ENCODE assay signal across 8 mouse cellular contexts in genomic region chr5:35893805-35894260, GRCm38 (mm10). TPM values are rescaled to one million over a fixed set of nuclear protein-coding genes. Genes with fewer than 3 reads are reported as not detected.
DNase-seq lines count a peak whose midpoint lies in the region; ATAC-seq and TF ChIP-seq lines count a peak whose summit lies in the region.

No protein-coding gene starts in this region.

- peak; percentile 27 for TF ChIP-seq CTCF in C2C12 (IDR thresholded peaks at IDR 0.05; ENCODE audit: control insufficient read depth, insufficient read depth, insufficient read length)
- TF ChIP-seq CTCF in bone marrow macrophage, adult 2 months (IDR thresholded peaks at IDR 0.05; ENCODE audit: low read depth, low read length) = no peak
- TF ChIP-seq CTCF in kidney, postnatal 0 days (IDR thresholded peaks at IDR 0.05; ENCODE audit: low read depth) = peak; percentile 48
- peak; percentile 54 for TF ChIP-seq CTCF in stomach, postnatal 0 days (IDR thresholded peaks at IDR 0.05; ENCODE audit: low read depth)

- 1% methylated on average over 21 of the region's 21 CpGs for WGBS in forebrain, embryonic 10.5 days
- 0% methylated on average over 21 of the region's 21 CpGs for WGBS in heart, embryonic 14.5 days
- under 1% methylated on average over 21 of the region's 21 CpGs for WGBS in kidney, postnatal 0 days
- 3% methylated on average over 21 of the region's 21 CpGs for WGBS in liver, embryonic 15.5 days (ENCODE audit: insufficient replicate concordance)
- 2% methylated on average over 21 of the region's 21 CpGs for WGBS in stomach, postnatal 0 days

- no peak for TF ChIP-seq POLR2A in bone marrow macrophage, adult 2 months (IDR thresholded peaks at IDR 0.05; ENCODE audit: borderline replicate concordance, low read depth, low read length)

- peak overlapping the region; percentile 97 for H3K9ac ChIP-seq in heart, embryonic 14.5 days (ENCODE audit: low read length)
- H3K9ac ChIP-seq in kidney, postnatal 0 days (ENCODE audit: low read depth, low read length) = peak overlapping the region; percentile 80
- H3K9ac ChIP-seq in liver, embryonic 15.5 days = peak overlapping the region; percentile 47; the same call in 1 of the 2 replicates
- H3K9ac ChIP-seq in stomach, postnatal 0 days (ENCODE audit: low read length) = peak overlapping the region; percentile 95

- peak overlapping the region; percentile 91 for H3ac ChIP-seq in C2C12 (ENCODE audit: control insufficient read depth, insufficient read length, low read depth)

- no peaks in the 10 kb centered on the region for H3K9me3 ChIP-seq in forebrain, embryonic 10.5 days
- no peaks in the 10 kb centered on the region for H3K9me3 ChIP-seq in heart, embryonic 14.5 days (ENCODE audit: control insufficient read depth, low read length)
- no peaks in the 10 kb centered on the region for H3K9me3 ChIP-seq in kidney, postnatal 0 days (replicated peaks; ENCODE audit: low read length)
- no peaks in the 10 kb centered on the region for H3K9me3 ChIP-seq in liver, embryonic 15.5 days (replicated peaks)
- no peaks in the 10 kb centered on the region for H3K9me3 ChIP-seq in stomach, postnatal 0 days (ENCODE audit: control insufficient read depth, low read length)

- H3K27me3 ChIP-seq in C2C12 (ENCODE audit: control insufficient read depth, insufficient read depth, insufficient read length) = no peaks in the 10 kb centered on the region
- H3K27me3 ChIP-seq in forebrain, embryonic 10.5 days (ENCODE audit: poor library complexity, severe bottlenecking) = peaks cover 40% of the 10 kb centered on the region
- H3K27me3 ChIP-seq in heart, embryonic 14.5 days (ENCODE audit: control insufficient read depth, insufficient read depth, low read length) = no peaks in the 10 kb centered on the region
- H3K27me3 ChIP-seq in kidney, postnatal 0 days (ENCODE audit: insufficient read depth, low read length) = no peaks in the 10 kb centered on the region
- H3K27me3 ChIP-seq in liver, embryonic 15.5 days = peaks cover 37% of the 10 kb centered on the region
- no peaks in the 10 kb centered on the region for H3K27me3 ChIP-seq in stomach, postnatal 0 days (ENCODE audit: control insufficient read depth, insufficient read depth, low read length)

- peaks cover 56% of the 10 kb centered on the region for H3K79me2 ChIP-seq in C2C12 (ENCODE audit: control insufficient read depth, insufficient read depth)

- no peak for TF ChIP-seq EP300 in stomach, postnatal 0 days (optimal IDR thresholded peaks at IDR 0.05)

- H3K4me1 ChIP-seq in bone marrow macrophage, adult 2 months (ENCODE audit: control insufficient read depth, insufficient read depth, low read length) = peaks cover 3% of the 10 kb centered on the region; the same call in 1 of the 2 replicates
- peaks cover 40% of the 10 kb centered on the region for H3K4me1 ChIP-seq in forebrain, embryonic 10.5 days
- peaks cover 23 to 33% of the 10 kb centered on the region in 2 experiments for H3K4me1 ChIP-seq in heart, embryonic 14.5 days (ENCODE audit: control insufficient read depth in 2 of 2, insufficient read depth in 2 of 2, low read length in 2 of 2)
- H3K4me1 ChIP-seq in kidney, postnatal 0 days (replicated peaks; ENCODE audit: insufficient read depth, low read length) = peaks cover 14% of the 10 kb centered on the region
- H3K4me1 ChIP-seq in liver, embryonic 15.5 days (replicated peaks) = peaks cover 10% of the 10 kb centered on the region
- H3K4me1 ChIP-seq in stomach, postnatal 0 days (replicated peaks; ENCODE audit: control insufficient read depth, insufficient read depth) = no peaks in the 10 kb centered on the region; the same call in 1 of the 2 replicates

- H3K79me3 ChIP-seq in C2C12 (ENCODE audit: low read depth) = peaks cover 54% of the 10 kb centered on the region

- ATAC-seq in heart, embryonic 14.5 days (ENCODE audit: insufficient number of reproducible peaks, insufficient read depth, low FRiP score, low read depth) = peak; percentile 61; the same call in 1 of the 2 replicates
- peak; percentile 60 for ATAC-seq in kidney, postnatal 0 days (replicated peaks; ENCODE audit: low FRiP score, low read depth)
- no peak for ATAC-seq in liver, embryonic 15.5 days (ENCODE audit: insufficient read depth)
- peak; percentile 45 for ATAC-seq in stomach, postnatal 0 days (ENCODE audit: low FRiP score, low TSS enrichment)

- peak; percentile 60 for DNase-seq in forebrain, embryonic 10.5 days (ENCODE audit: extremely low spot score, low spot score)
- DNase-seq in kidney, postnatal 0 days (ENCODE audit: low spot score) = peak; percentile 73
- DNase-seq in natural killer cell, adult 2 months (ENCODE audit: low spot score in 2 of 2) = peak; percentile 36 to 45
- DNase-seq in stomach, postnatal 0 days (ENCODE audit: low spot score) = peak; percentile 64

- peak overlapping the region; percentile 82 for H3K4me3 ChIP-seq in C2C12 (ENCODE audit: insufficient read depth, poor library complexity, severe bottlenecking)
- peak overlapping the region; percentile 49; the same call in 1 of the 2 replicates for H3K4me3 ChIP-seq in bone marrow macrophage, adult 2 months (ENCODE audit: insufficient read depth, low read length)
- peak overlapping the region; percentile 82 for H3K4me3 ChIP-seq in forebrain, embryonic 10.5 days
- H3K4me3 ChIP-seq in heart, embryonic 14.5 days (ENCODE audit: control insufficient read depth in 1 of 2, insufficient read depth in 1 of 2, low read depth in 1 of 2, low read length in 2 of 2) = peak overlapping the region; percentile 68 to 77
- peak overlapping the region; percentile 73 for H3K4me3 ChIP-seq in kidney, postnatal 0 days (replicated peaks; ENCODE audit: low read depth, low read length)
- peak overlapping the region; percentile 56 for H3K4me3 ChIP-seq in liver, embryonic 15.5 days (replicated peaks)
- H3K4me3 ChIP-seq in stomach, postnatal 0 days (ENCODE audit: low read depth, low read length) = peak overlapping the region; percentile 94

- peaks cover 6% of the 10 kb centered on the region for H3K36me3 ChIP-seq in C2C12 (ENCODE audit: control insufficient read depth, insufficient read depth)
- H3K36me3 ChIP-seq in forebrain, embryonic 10.5 days (replicated peaks) = no peaks in the 10 kb centered on the region
- no peaks in the 10 kb centered on the region for H3K36me3 ChIP-seq in heart, embryonic 14.5 days (ENCODE audit: control insufficient read depth, insufficient read depth, low read length)
- no peaks in the 10 kb centered on the region for H3K36me3 ChIP-seq in kidney, postnatal 0 days (ENCODE audit: insufficient read depth, low read length)
- H3K36me3 ChIP-seq in liver, embryonic 15.5 days (replicated peaks) = no peaks in the 10 kb centered on the region
- H3K36me3 ChIP-seq in stomach, postnatal 0 days (ENCODE audit: control insufficient read depth, insufficient read depth, low read length) = no peaks in the 10 kb centered on the region

- peak overlapping the region; percentile 88 for H3K4me2 ChIP-seq in heart, embryonic 14.5 days (ENCODE audit: low read length)
- peak overlapping the region; percentile 67 for H3K4me2 ChIP-seq in kidney, postnatal 0 days (ENCODE audit: low read length)
- H3K4me2 ChIP-seq in liver, embryonic 15.5 days = peak overlapping the region; percentile 72
- H3K4me2 ChIP-seq in stomach, postnatal 0 days (replicated peaks; ENCODE audit: low read depth) = peak overlapping the region; percentile 94

- H3K27ac ChIP-seq in bone marrow macrophage, adult 2 months (ENCODE audit: insufficient read depth, low read depth, low read length) = no peak overlapping the region
- H3K27ac ChIP-seq in forebrain, embryonic 10.5 days = peak overlapping the region; percentile 89
- peak overlapping the region; percentile 78 to 85 for H3K27ac ChIP-seq in heart, embryonic 14.5 days (replicated peaks in 1 of 2; ENCODE audit: control insufficient read depth in 1 of 2, insufficient read depth in 1 of 2, low read depth in 2 of 2, low read length in 2 of 2)
- H3K27ac ChIP-seq in kidney, postnatal 0 days = peak overlapping the region; percentile 81
- no peak overlapping the region for H3K27ac ChIP-seq in liver, embryonic 15.5 days (replicated peaks)
- H3K27ac ChIP-seq in stomach, postnatal 0 days (replicated peaks) = peak overlapping the region; percentile 83

TF ChIP-seq in C2C12, 6 proteins besides CTCF, POLR2A, EP300 and RAD21:
- TF ChIP-seq CEBPB (IDR thresholded peaks at IDR 0.05; ENCODE audit: low read depth) = no peak
- no peak for TF ChIP-seq FOSL1 (IDR thresholded peaks at IDR 0.05; ENCODE audit: insufficient read depth, low read length, poor library complexity, severe bottlenecking)
- no peak for TF ChIP-seq MYOG (IDR thresholded peaks at IDR 0.05; ENCODE audit: control insufficient read depth, extremely low read depth, insufficient read length)
- no peak for TF ChIP-seq USF1 (IDR thresholded peaks at IDR 0.05; ENCODE audit: low read depth)
- no peak for TF ChIP-seq MAX (IDR thresholded peaks at IDR 0.05)
- no peak for TF ChIP-seq MYOD1 (IDR thresholded peaks at IDR 0.05; ENCODE audit: control insufficient read depth, insufficient read length, low read depth)

RNA-seq across cellular contexts. Expression of gene Afap1, which starts 0.7 kb away (rescaled TPM):
- 9.5 TPM for polyA plus RNA-seq in C2C12 (2012; fragmentation: generic; extraction: Trizol)
- 0.95 and 2.0 TPM in 2 replicates for polyA plus RNA-seq in bone marrow macrophage, adult 2 months (2012; ENCODE audit: insufficient read depth, insufficient read length, missing spikeins)
- 12.8 and 14.3 TPM in 2 replicates for polyA plus RNA-seq in forebrain, embryonic 10.5 days (2016; fragmentation: Nextera tagmentation; extraction: Ambion mirVana)
- polyA plus RNA-seq in heart, embryonic 14.5 days (2014; fragmentation: Nextera tagmentation; extraction: Ambion mirVana) = 24.8 and 27.3 TPM in 2 replicates
- 19.1 and 19.7 TPM in 2 replicates for polyA plus RNA-seq in kidney, postnatal 0 days (2015; fragmentation: Nextera tagmentation; extraction: Ambion mirVana)
- polyA plus RNA-seq in liver, embryonic 15.5 days (2015; fragmentation: Nextera tagmentation; extraction: Ambion mirVana) = 1.2 and 1.3 TPM in 2 replicates
- polyA plus RNA-seq in stomach, postnatal 0 days (2015; fragmentation: Nextera tagmentation; extraction: Ambion mirVana) = 9.3 and 9.4 TPM in 2 replicates

Comparison
In these comparisons a context has a peak if more than half of its experiments do, and no peak if none do; other contexts are left out.
1. H3K27ac ChIP-seq: peak in forebrain, embryonic 10.5 days (single experiment), heart, embryonic 14.5 days (2 of 2), kidney, postnatal 0 days (single experiment) and stomach, postnatal 0 days (single experiment); none in bone marrow macrophage, adult 2 months (single experiment) and liver, embryonic 15.5 days (single experiment).
2. H3K9ac ChIP-seq: peak in every context shown above with its lines; median percentile 97 in heart, embryonic 14.5 days; 95 in stomach, postnatal 0 days; 80 in kidney, postnatal 0 days; 47 in liver, embryonic 15.5 days.
3. Peak in every context shown above with its lines, with median percentiles within 50 percentile points of each other: H3K4me3 ChIP-seq, DNase-seq and H3K4me2 ChIP-seq.